23 mouse cellular contexts compared by ENCODE assay signal in the genomic region with DNA sequence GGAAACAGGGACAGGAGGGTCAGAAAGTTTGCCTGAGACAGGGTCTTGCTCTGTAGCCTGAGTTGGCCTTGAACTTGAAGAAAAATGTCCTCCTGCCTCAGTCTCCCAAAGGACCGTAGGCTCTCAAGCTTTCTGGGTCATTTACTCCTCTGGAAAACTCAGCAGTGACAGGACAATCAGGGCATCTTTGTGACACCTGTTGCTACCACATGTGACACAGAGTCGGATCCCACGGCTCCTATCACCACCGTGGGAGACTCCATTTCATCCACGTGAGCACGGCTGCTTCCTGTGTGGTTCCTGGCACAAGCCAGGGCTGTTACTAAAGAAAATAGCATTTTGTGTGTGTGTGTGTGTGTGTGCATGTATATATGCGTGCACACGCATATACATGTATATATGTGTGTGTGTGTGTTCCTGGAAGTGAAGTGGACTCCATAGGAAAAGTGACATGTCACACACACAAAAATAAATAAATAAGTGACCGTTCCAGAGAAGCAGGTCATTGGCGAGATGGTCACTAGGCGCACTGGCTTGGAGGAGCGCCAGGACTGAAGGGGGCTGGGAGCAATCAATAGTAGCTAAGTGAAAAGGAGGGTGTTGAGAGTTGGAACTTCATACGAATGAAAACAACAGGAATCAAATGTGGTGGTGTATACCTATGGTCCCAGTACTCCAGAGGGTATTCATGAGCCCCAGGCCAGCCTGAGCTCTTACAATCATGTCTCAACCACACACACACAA. TPM values are rescaled to one million over a fixed set of nuclear protein-coding genes. Genes with fewer than 3 reads are reported as not detected.
DNase-seq lines count a peak whose midpoint lies in the region; ATAC-seq and TF ChIP-seq lines count a peak whose summit lies in the region.
"Had no signal": no experiment of that assay in that cellular context is flagged by ENCODE, and none has a peak within 500 bp of the region (broad histone marks: within the 10 kb centered on the region; RNA-seq: fewer than 3 reads in every experiment).

No protein-coding gene starts in this region.

- no peak for DNase-seq in hindbrain, embryonic 10.5 days (ENCODE audit: low spot score)
- DNase-seq in hindbrain, postnatal 0 days (ENCODE audit: low spot score): no peak
- DNase-seq in liver, postnatal 0 days: peak; percentile 69
- DNase-seq in embryonic facial prominence, embryonic 10.5 days (ENCODE audit: low spot score): no peak
- no peak for DNase-seq in limb, embryonic 10.5 days (ENCODE audit: low spot score)
- DNase-seq in frontal cortex, adult 2 months (ENCODE audit: extremely low spot score in 1 of 2, low spot score in 1 of 2): no peak
- no peak for DNase-seq in heart, adult 8-10 months (ENCODE audit: low spot score)
- DNase-seq: adrenal gland, postnatal 10 days; gastrocnemius, postnatal 10 days; heart, adult 18-20 months; heart, postnatal 14 days had no signal

- H3K4me3 ChIP-seq in hindbrain, embryonic 10.5 days: no peak overlapping the region
- no peak overlapping the region for H3K4me3 ChIP-seq in hindbrain, postnatal 0 days (ENCODE audit: low read length)
- no peak overlapping the region for H3K4me3 ChIP-seq in liver, postnatal 0 days (ENCODE audit: low read depth, low read length)
- H3K4me3 ChIP-seq in liver, embryonic 12.5 days: no peak overlapping the region
- H3K4me3 ChIP-seq in embryonic facial prominence, embryonic 10.5 days: 0 out of 2 replicates have a peak overlapping the region, but pooled peaks have one; percentile 14
- no peak overlapping the region for H3K4me3 ChIP-seq in limb, embryonic 10.5 days
- H3K4me3 ChIP-seq: embryonic facial prominence, embryonic 15.5 days; erythroblast, embryonic 14.5 days; forebrain, embryonic 10.5 days; heart, embryonic 15.5 days had no signal

- ATAC-seq in hindbrain, postnatal 0 days: no peak
- peak; percentile 47; the same call in 1 of the 2 replicates for ATAC-seq in liver, postnatal 0 days
- no peak for ATAC-seq in liver, embryonic 12.5 days
- ATAC-seq: CD4-positive, CD25-positive, alpha-beta regulatory T cell, adult 4 months had no signal

- H3K27ac ChIP-seq in hindbrain, embryonic 10.5 days: 0 out of 2 replicates have a peak overlapping the region, but pooled peaks have one; percentile 53
- H3K27ac ChIP-seq in hindbrain, postnatal 0 days: no peak overlapping the region; the same call in 1 of the 2 replicates
- H3K27ac ChIP-seq in liver, postnatal 0 days (ENCODE audit: low read depth): no peak overlapping the region
- no peak overlapping the region for H3K27ac ChIP-seq in liver, embryonic 12.5 days
- H3K27ac ChIP-seq in embryonic facial prominence, embryonic 10.5 days (replicated peaks): peak overlapping the region; percentile 26; the same call in 1 of the 2 replicates
- peak overlapping the region; percentile 70 for H3K27ac ChIP-seq in limb, embryonic 10.5 days
- H3K27ac ChIP-seq: embryonic facial prominence, embryonic 15.5 days; heart, embryonic 15.5 days had no signal

- H3K9ac ChIP-seq in hindbrain, postnatal 0 days (replicated peaks; ENCODE audit: low read length): no peak overlapping the region
- H3K9ac ChIP-seq in liver, postnatal 0 days (replicated peaks): no peak overlapping the region
- no peak overlapping the region for H3K9ac ChIP-seq in liver, embryonic 12.5 days
- H3K9ac ChIP-seq: embryonic facial prominence, embryonic 15.5 days; heart, embryonic 15.5 days had no signal

- peaks cover 70% of the 10 kb centered on the region for H3K4me1 ChIP-seq in hindbrain, embryonic 10.5 days (replicated peaks)
- peaks cover 15% of the 10 kb centered on the region for H3K4me1 ChIP-seq in hindbrain, postnatal 0 days (ENCODE audit: insufficient read depth, low read length)
- H3K4me1 ChIP-seq in liver, postnatal 0 days (ENCODE audit: insufficient read depth): peaks cover 10% of the 10 kb centered on the region
- peaks cover 21% of the 10 kb centered on the region for H3K4me1 ChIP-seq in liver, embryonic 12.5 days
- peaks cover 59% of the 10 kb centered on the region for H3K4me1 ChIP-seq in embryonic facial prominence, embryonic 10.5 days
- H3K4me1 ChIP-seq in limb, embryonic 10.5 days: peaks cover 56% of the 10 kb centered on the region

- H3K4me2 ChIP-seq in hindbrain, postnatal 0 days (ENCODE audit: low read depth, low read length): no peak overlapping the region
- H3K4me2 ChIP-seq in liver, postnatal 0 days (ENCODE audit: low read depth, low read length): no peak overlapping the region
- no peak overlapping the region for H3K4me2 ChIP-seq in liver, embryonic 12.5 days
- H3K4me2 ChIP-seq: embryonic facial prominence, embryonic 15.5 days; heart, embryonic 11.5 days; heart, embryonic 15.5 days had no signal

- H3K9me3 ChIP-seq in hindbrain, embryonic 10.5 days: no peaks in the 10 kb centered on the region
- no peaks in the 10 kb centered on the region for H3K9me3 ChIP-seq in hindbrain, postnatal 0 days (ENCODE audit: low read length)
- H3K9me3 ChIP-seq in liver, postnatal 0 days (ENCODE audit: low read length): 0 out of 2 replicates have a peak, but pooled peaks cover 3% of the 10 kb centered on the region
- 0 out of 2 replicates have a peak, but pooled peaks cover 3% of the 10 kb centered on the region for H3K9me3 ChIP-seq in liver, embryonic 12.5 days (replicated peaks)
- peaks cover 3% of the 10 kb centered on the region; the same call in 1 of the 2 replicates for H3K9me3 ChIP-seq in embryonic facial prominence, embryonic 10.5 days
- H3K9me3 ChIP-seq in limb, embryonic 10.5 days (replicated peaks): no peaks in the 10 kb centered on the region
- H3K9me3 ChIP-seq: embryonic facial prominence, embryonic 15.5 days; heart, embryonic 15.5 days had no signal

- H3K27me3 ChIP-seq in hindbrain, embryonic 10.5 days (ENCODE audit: insufficient read depth, poor library complexity, severe bottlenecking): peaks cover 47% of the 10 kb centered on the region
- H3K27me3 ChIP-seq in hindbrain, postnatal 0 days (ENCODE audit: insufficient read depth, low read length): no peaks in the 10 kb centered on the region
- H3K27me3 ChIP-seq in liver, postnatal 0 days (ENCODE audit: insufficient read depth, low read length): peaks cover 13% of the 10 kb centered on the region; the same call in 1 of the 2 replicates
- peaks cover 95% of the 10 kb centered on the region for H3K27me3 ChIP-seq in liver, embryonic 12.5 days (replicated peaks)
- H3K27me3 ChIP-seq in embryonic facial prominence, embryonic 10.5 days (replicated peaks; ENCODE audit: low read depth, poor library complexity, severe bottlenecking): peaks cover 82% of the 10 kb centered on the region
- peaks cover 37% of the 10 kb centered on the region for H3K27me3 ChIP-seq in limb, embryonic 10.5 days (ENCODE audit: low read depth, poor library complexity, severe bottlenecking)

- no peaks in the 10 kb centered on the region for H3K36me3 ChIP-seq in hindbrain, embryonic 10.5 days
- H3K36me3 ChIP-seq in hindbrain, postnatal 0 days (ENCODE audit: insufficient read depth, low read length): no peaks in the 10 kb centered on the region
- H3K36me3 ChIP-seq in liver, postnatal 0 days (replicated peaks; ENCODE audit: insufficient read depth, low read length): no peaks in the 10 kb centered on the region
- no peaks in the 10 kb centered on the region for H3K36me3 ChIP-seq in liver, embryonic 12.5 days
- H3K36me3 ChIP-seq in embryonic facial prominence, embryonic 10.5 days (replicated peaks): no peaks in the 10 kb centered on the region
- no peaks in the 10 kb centered on the region for H3K36me3 ChIP-seq in limb, embryonic 10.5 days
- H3K36me3 ChIP-seq: embryonic facial prominence, embryonic 15.5 days; forebrain, embryonic 10.5 days; G1E; heart, embryonic 15.5 days had no signal

- 88% methylated on average over 13 of the region's 13 CpGs for WGBS in hindbrain, embryonic 10.5 days
- 59% methylated on average over 13 of the region's 13 CpGs for WGBS in hindbrain, postnatal 0 days
- 71% methylated on average over 13 of the region's 13 CpGs for WGBS in liver, postnatal 0 days (ENCODE audit: insufficient replicate concordance)
- 71% methylated on average over 13 of the region's 13 CpGs for WGBS in liver, embryonic 12.5 days (ENCODE audit: insufficient replicate concordance)
- 81% methylated on average over 13 of the region's 13 CpGs for WGBS in embryonic facial prominence, embryonic 10.5 days
- WGBS in limb, embryonic 10.5 days: 90% methylated on average over 13 of the region's 13 CpGs

- no peak for TF ChIP-seq CTCF in hindbrain, postnatal 0 days (IDR thresholded peaks at IDR 0.05; ENCODE audit: low read depth)
- no peak for TF ChIP-seq CTCF in liver, postnatal 0 days (IDR thresholded peaks at IDR 0.05; ENCODE audit: low read depth)

- no peak for TF ChIP-seq EP300 in liver, postnatal 0 days (IDR thresholded peaks at IDR 0.05; ENCODE audit: low read depth)

RNA-seq across cellular contexts. Expression of a gene that starts 7.4 kb away (rescaled TPM):
- 0.35 and 0.90 TPM in 2 replicates for polyA plus RNA-seq in hindbrain, embryonic 10.5 days (2016; fragmentation: Nextera tagmentation; extraction: Ambion mirVana)
- total RNA-seq in hindbrain, postnatal 0 days (2014; rRNA removed): 0.14 and 0.26 TPM in 2 replicates
- 0.33 and 0.50 TPM in 2 replicates for polyA plus RNA-seq in hindbrain, postnatal 0 days (2015; fragmentation: Nextera tagmentation; extraction: Ambion mirVana)
- polyA plus RNA-seq in liver, postnatal 0 days (2015; fragmentation: Nextera tagmentation; extraction: Ambion mirVana): not detected in 2 replicates
- not detected in 2 replicates for polyA plus RNA-seq in liver, embryonic 12.5 days (2016; fragmentation: Nextera tagmentation; extraction: Ambion mirVana)
- 0.10 TPM in 1 of 2 replicates, not detected in the other for polyA plus RNA-seq in embryonic facial prominence, embryonic 10.5 days (2016; fragmentation: Nextera tagmentation; extraction: Ambion mirVana)
- polyA plus RNA-seq in limb, embryonic 10.5 days (2016; fragmentation: Nextera tagmentation; extraction: Ambion mirVana): not detected in 2 replicates
- polyA plus RNA-seq in frontal cortex, adult 2 months (2012; rRNA removed): 0.56 and 0.84 TPM in 2 replicates
- under 1 TPM in 2 of 4 experiments, not detected in 2; 0.17 to 0.41 TPM for total RNA-seq in heart, adult 8-10 months (2022)
- total RNA-seq: adrenal gland, postnatal 10 days; G1E; gastrocnemius, postnatal 10 days; gastrocnemius, postnatal 4 days; heart, postnatal 14 days; hematopoietic stem cell, adult 5-6 weeks had no signal
- polyA plus RNA-seq: CD4-positive, CD25-positive, alpha-beta regulatory T cell, adult 4 months; embryonic facial prominence, embryonic 15.5 days; erythroblast, embryonic 14.5 days; forebrain, embryonic 10.5 days; G1E; heart, embryonic 11.5 days; heart, embryonic 15.5 days; intestine, embryonic 16.5 days had no signal

RNA-seq across cellular contexts. Expression of a gene that starts 18.0 kb away (rescaled TPM):
- 0.46 and 1.6 TPM in 2 replicates for polyA plus RNA-seq in hindbrain, embryonic 10.5 days (2016; fragmentation: Nextera tagmentation; extraction: Ambion mirVana)
- 3.8 and 5.5 TPM in 2 replicates for total RNA-seq in hindbrain, postnatal 0 days (2014; rRNA removed)
- 1.1 TPM in 2 replicates for polyA plus RNA-seq in hindbrain, postnatal 0 days (2015; fragmentation: Nextera tagmentation; extraction: Ambion mirVana)
- 0.14 TPM in 1 of 2 replicates, not detected in the other for polyA plus RNA-seq in liver, postnatal 0 days (2015; fragmentation: Nextera tagmentation; extraction: Ambion mirVana)
- 0.41 and 1.2 TPM in 2 replicates for polyA plus RNA-seq in liver, embryonic 12.5 days (2016; fragmentation: Nextera tagmentation; extraction: Ambion mirVana)
- polyA plus RNA-seq in embryonic facial prominence, embryonic 10.5 days (2016; fragmentation: Nextera tagmentation; extraction: Ambion mirVana): 0.10 TPM in 1 of 2 replicates, not detected in the other
- not detected in 2 replicates for polyA plus RNA-seq in limb, embryonic 10.5 days (2016; fragmentation: Nextera tagmentation; extraction: Ambion mirVana)
- polyA plus RNA-seq in frontal cortex, adult 2 months (2012; rRNA removed): 1.2 and 1.5 TPM in 2 replicates
- total RNA-seq in heart, adult 8-10 months (2022): under 1 TPM in 3 of 4 experiments, not detected in 1; 0.26 to 0.57 (median 0.37) TPM
- total RNA-seq: gastrocnemius, postnatal 4 days; hematopoietic stem cell, adult 5-6 weeks had no signal
- polyA plus RNA-seq: CD4-positive, CD25-positive, alpha-beta regulatory T cell, adult 4 months; erythroblast, embryonic 14.5 days; forebrain, embryonic 10.5 days; G1E had no signal

RNA-seq across cellular contexts. Expression of a gene that starts 29.7 kb away (rescaled TPM):
- polyA plus RNA-seq in hindbrain, embryonic 10.5 days (2016; fragmentation: Nextera tagmentation; extraction: Ambion mirVana): not detected in 2 replicates
- not detected in 2 replicates for total RNA-seq in hindbrain, postnatal 0 days (2014; rRNA removed)
- 0.10 TPM in 1 of 2 replicates, not detected in the other for polyA plus RNA-seq in hindbrain, postnatal 0 days (2015; fragmentation: Nextera tagmentation; extraction: Ambion mirVana)
- polyA plus RNA-seq in liver, postnatal 0 days (2015; fragmentation: Nextera tagmentation; extraction: Ambion mirVana): not detected in 2 replicates
- polyA plus RNA-seq in liver, embryonic 12.5 days (2016; fragmentation: Nextera tagmentation; extraction: Ambion mirVana): not detected in 2 replicates
- polyA plus RNA-seq in embryonic facial prominence, embryonic 10.5 days (2016; fragmentation: Nextera tagmentation; extraction: Ambion mirVana): not detected in 2 replicates
- not detected in 2 replicates for polyA plus RNA-seq in limb, embryonic 10.5 days (2016; fragmentation: Nextera tagmentation; extraction: Ambion mirVana)
- polyA plus RNA-seq in frontal cortex, adult 2 months (2012; rRNA removed): 0.08 and 0.20 TPM in 2 replicates
- not detected for total RNA-seq in heart, adult 8-10 months (2022)
- total RNA-seq: gastrocnemius, postnatal 10 days; gastrocnemius, postnatal 4 days; heart, adult 18-20 months; heart, postnatal 14 days; hematopoietic stem cell, adult 5-6 weeks had no signal
- polyA plus RNA-seq: CD4-positive, CD25-positive, alpha-beta regulatory T cell, adult 4 months; embryonic facial prominence, embryonic 15.5 days; erythroblast, embryonic 14.5 days; forebrain, embryonic 10.5 days; forebrain, embryonic 14.5 days; G1E; heart, embryonic 11.5 days; heart, embryonic 15.5 days; intestine, embryonic 16.5 days had no signal

RNA-seq across cellular contexts. Expression of a gene that starts 42.9 kb away (rescaled TPM):
- 193 and 219 TPM in 2 replicates for polyA plus RNA-seq in hindbrain, embryonic 10.5 days (2016; fragmentation: Nextera tagmentation; extraction: Ambion mirVana)
- total RNA-seq in hindbrain, postnatal 0 days (2014; rRNA removed): 46.4 and 49.1 TPM in 2 replicates
- 49.7 and 52.0 TPM in 2 replicates for polyA plus RNA-seq in hindbrain, postnatal 0 days (2015; fragmentation: Nextera tagmentation; extraction: Ambion mirVana)
- polyA plus RNA-seq in liver, postnatal 0 days (2015; fragmentation: Nextera tagmentation; extraction: Ambion mirVana): 28.6 and 31.9 TPM in 2 replicates
- polyA plus RNA-seq in liver, embryonic 12.5 days (2016; fragmentation: Nextera tagmentation; extraction: Ambion mirVana): 93.4 and 96.3 TPM in 2 replicates
- polyA plus RNA-seq in embryonic facial prominence, embryonic 10.5 days (2016; fragmentation: Nextera tagmentation; extraction: Ambion mirVana): 146 TPM in 2 replicates
- 128 and 138 TPM in 2 replicates for polyA plus RNA-seq in limb, embryonic 10.5 days (2016; fragmentation: Nextera tagmentation; extraction: Ambion mirVana)
- 11.8 and 13.8 TPM in 2 replicates for polyA plus RNA-seq in frontal cortex, adult 2 months (2012; rRNA removed)
- 1 to 10 TPM in 1 of 4 experiments, under 1 TPM in 3; 0.46 to 1.6 (median 0.99) TPM for total RNA-seq in heart, adult 8-10 months (2022)

Comparison
In these comparisons a context has a peak if more than half of its experiments do, and no peak if none do; other contexts are left out.
1. H3K27ac ChIP-seq: peak in hindbrain, embryonic 10.5 days (single experiment), embryonic facial prominence, embryonic 10.5 days (single experiment) and limb, embryonic 10.5 days (single experiment); none in hindbrain, postnatal 0 days (single experiment), liver, postnatal 0 days (single experiment) and liver, embryonic 12.5 days (single experiment).